Mouse (Mus musculus) c-Kit-positive CD71-negative TER-119-negative erythroid progenitor cells, embryonic 14.5 days (primary cell): ENCODE measurements around the gene Gtf2h4.

Experiments used
- DNase-seq: peaks from one replicate; pipeline ENCODE4 v3.0.0-alpha.2; 2013; ENCODE audit warnings: low read depth

The Gtf2h4 gene

GRCm38 (mm10) chr17:35697429-35697758 lies 23.9 kb upstream of the Gtf2h4 start:
- DNase-seq, result no peak

- no peak for DNase-seq
These were observed 23.2 kb upstream of the Gtf2h4 start for GRCm38 (mm10) chr17:35696691-35697090.

GRCm38 (mm10) chr17:35695289-35695688 lies 21.8 kb upstream of the Gtf2h4 start:
- no peak for DNase-seq

- no peak for DNase-seq
These were observed 20.4 kb upstream of the Gtf2h4 start for GRCm38 (mm10) chr17:35693906-35694305.

- no peak for DNase-seq
These were observed 18.8 kb upstream of the Gtf2h4 start for GRCm38 (mm10) chr17:35692368-35692767.

GRCm38 (mm10) chr17:35691811-35692210 lies 18.3 kb upstream of the Gtf2h4 start:
- no peak for DNase-seq

GRCm38 (mm10) chr17:35689936-35690645 lies 16.6 kb upstream of the Gtf2h4 start:
- DNase-seq, result no peak

GRCm38 (mm10) chr17:35688347-35689175 lies 15.0 kb upstream of the Gtf2h4 start:
- DNase-seq, result no peak

GRCm38 (mm10) chr17:35685061-35685460 lies 11.5 kb upstream of the Gtf2h4 start:
- no peak for DNase-seq

- no peak for DNase-seq
These were observed 8.4 kb upstream of the Gtf2h4 start for GRCm38 (mm10) chr17:35681986-35682385.

GRCm38 (mm10) chr17:35680591-35680990 lies 7.1 kb upstream of the Gtf2h4 start:
- no peak for DNase-seq

- no peak for DNase-seq
These were observed 1.0 kb downstream of the Gtf2h4 start for GRCm38 (mm10) chr17:35672527-35672926.

GRCm38 (mm10) chr17:35671846-35672245 lies 1.7 kb downstream of the Gtf2h4 start:
- no peak for DNase-seq

- no peak for DNase-seq
These were observed 3.8 kb downstream of the Gtf2h4 start for GRCm38 (mm10) chr17:35669731-35670130.

GRCm38 (mm10) chr17:35667334-35668065 lies 6.0 kb downstream of the Gtf2h4 start, which contains the start of gene Vars2:
Gene Vars2, minus strand, starts transcription at chr17:35667592.
- DNase-seq, result peak; percentile 93

GRCm38 (mm10) chr17:35666851-35667256 lies 6.7 kb downstream of the Gtf2h4 start:
- DNase-seq, result no peak

GRCm38 (mm10) chr17:35665957-35666515 lies 7.5 kb downstream of the Gtf2h4 start:
- peak; percentile 50 for DNase-seq

GRCm38 (mm10) chr17:35653086-35653485 lies 20.5 kb downstream of the Gtf2h4 start:
- no peak for DNase-seq

- DNase-seq, result no peak
These were observed 24.1 kb downstream of the Gtf2h4 start for GRCm38 (mm10) chr17:35649429-35649828.

- no peak for DNase-seq
These were observed 29.8 kb downstream of the Gtf2h4 start, which contains the start of gene Mucl3 for GRCm38 (mm10) chr17:35643609-35644236. Gene Mucl3, minus strand, starts transcription at chr17:35643695.

GRCm38 (mm10) chr17:35639352-35639751 lies 34.2 kb downstream of the Gtf2h4 start:
- DNase-seq, result no peak
